Mouse (Mus musculus) liver, adult 2 months (tissue): ENCODE results near the gene Bsnd. TPM values are rescaled to one million over a fixed set of nuclear protein-coding genes. Genes with fewer than 3 reads are reported as not detected.

Source experiments
- DNase-seq: peaks from one replicate; pipeline ENCODE4 v3.0.0-alpha.2; 2011; ENCODE audit warnings: low read depth, low spot score; ENCODE audit errors: extremely low read depth
- H3K27ac ChIP-seq: fragments of 200-500 bp; replicated peaks from 2 replicates; pipeline ENCODE4 v1.5.1; 2012; ENCODE audit warnings: low read depth, mild to moderate bottlenecking, control low read depth, inconsistent platforms, low read length; ENCODE audit not compliant: insufficient read depth
- H3K27me3 ChIP-seq: fragments of 200-500 bp; 2 replicates; pipeline ENCODE4 v1.6.1; 2012; ENCODE audit warnings: mild to moderate bottlenecking, moderate library complexity, low read length, inconsistent platforms; ENCODE audit not compliant: control insufficient read depth, insufficient read depth
- H3K36me3 ChIP-seq: fragments of 200-500 bp; 2 replicates; pipeline ENCODE4 v1.6.1; 2012; ENCODE audit warnings: low read length, inconsistent platforms; ENCODE audit not compliant: control insufficient read depth, insufficient read depth
- H3K4me1 ChIP-seq: fragments of 200-500 bp; 2 replicates; pipeline ENCODE4 v1.6.1; 2011; ENCODE audit warnings: low read length; ENCODE audit not compliant: control insufficient read depth, insufficient read depth
- H3K4me3 ChIP-seq: fragments of 200-500 bp; 2 replicates; pipeline ENCODE4 v1.5.1; 2011; ENCODE audit warnings: low read depth, mild to moderate bottlenecking, control low read depth, low read length, moderate library complexity; ENCODE audit not compliant: insufficient read depth
- H3K79me2 ChIP-seq: fragments of 200-500 bp; 2 replicates; pipeline ENCODE4 v1.6.1; 2012; ENCODE audit warnings: inconsistent platforms, mild to moderate bottlenecking, low read length, moderate library complexity; ENCODE audit not compliant: control insufficient read depth, insufficient read depth
- H3K9ac ChIP-seq: fragments of 200-500 bp; 2 replicates; pipeline ENCODE4 v1.6.1; 2012; ENCODE audit warnings: low read depth, mild to moderate bottlenecking, control low read depth, inconsistent platforms, low read length
- CTCF ChIP-seq: fragments of 200-500 bp; IDR thresholded peaks from 2 replicates; pipeline ENCODE4 v1.5.1; 2011; ENCODE audit warnings: low read depth, low read length, control low read depth
- POLR2A ChIP-seq: fragments of 200-500 bp; IDR thresholded peaks from 2 replicates; pipeline ENCODE4 v1.6.1; 2011; ENCODE audit warnings: low read length, control low read depth; ENCODE audit not compliant: insufficient read depth; ENCODE audit errors: extremely low read depth
- WGBS: fragments of 180-500 bp; shearing (Covaris S2); methylation state at CpG from one replicate; pipeline ENCODE4 v1.1.7; 2018; 5-methylcytosine and 5-hydroxymethylcytosine counted together
- polyA plus RNA-seq: library from polyadenylated mRNA; depleted of rRNA; stranded (reverse); fragments of >200 nt; gene quantifications from 2 replicates; pipeline ENCODE4 v1.2.3, GENCODE M21; 2012
- total RNA-seq: library from RNA; depleted of rRNA; stranded (reverse); fragments of >200 nt; gene quantifications from 2 replicates; pipeline ENCODE4 v1.2.3, GENCODE M21; 2014

Bsnd gene
- total and polyA plus RNA-seq, 2 experiments: not detected

GRCm38 (mm10) chr4:106529375-106530112 is 37.5 kb upstream of the Bsnd start:
- Histone ChIP-seq H3K4me1 (peaks cover 9% of the 10 kb centered on the region), H3K36me3 (no peaks in the 10 kb centered on the region), H3K9ac (peak overlapping the region; percentile 48), H3K4me3 (0 out of 2 replicates have a peak overlapping the region, but pooled peaks have one; percentile 7), H3K79me2 (no peaks in the 10 kb centered on the region), H3K27me3 (no peaks in the 10 kb centered on the region), H3K27ac (no peak overlapping the region)
- WGBS: 8% methylated on average over 17 of the region's 17 CpGs
- peak; percentile 100 for TF ChIP-seq CTCF
- TF ChIP-seq POLR2A: no peak
- peak; percentile 81 for DNase-seq

GRCm38 (mm10) chr4:106527856-106528547 is 35.9 kb upstream of the Bsnd start:
- no peak for DNase-seq
- Histone ChIP-seq H3K27ac (no peak overlapping the region), H3K36me3 (no peaks in the 10 kb centered on the region), H3K79me2 (no peaks in the 10 kb centered on the region), H3K4me3 (no peak overlapping the region), H3K27me3 (no peaks in the 10 kb centered on the region), H3K9ac (no peak overlapping the region), H3K4me1 (peaks cover 9% of the 10 kb centered on the region)
- no peak for TF ChIP-seq CTCF
- TF ChIP-seq POLR2A: no peak
- WGBS: 73% methylated on average over 7 of the region's 7 CpGs

- TF ChIP-seq POLR2A: no peak
- no peak for TF ChIP-seq CTCF
- Histone ChIP-seq H3K4me3 (no peak overlapping the region), H3K4me1 (peaks cover 9% of the 10 kb centered on the region), H3K27me3 (no peaks in the 10 kb centered on the region), H3K79me2 (no peaks in the 10 kb centered on the region), H3K27ac (no peak overlapping the region), H3K36me3 (no peaks in the 10 kb centered on the region), H3K9ac (no peak overlapping the region)
- no peak for DNase-seq
- WGBS: 75% methylated on average over 2 of the region's 2 CpGs
Measured at GRCm38 (mm10) chr4:106525001-106525400, 32.9 kb upstream of the Bsnd start.

GRCm38 (mm10) chr4:106524131-106524530 is 32.0 kb upstream of the Bsnd start:
- Histone ChIP-seq H3K27ac (no peak overlapping the region), H3K36me3 (no peaks in the 10 kb centered on the region), H3K4me1 (peaks cover 3% of the 10 kb centered on the region), H3K79me2 (no peaks in the 10 kb centered on the region), H3K9ac (no peak overlapping the region), H3K27me3 (no peaks in the 10 kb centered on the region), H3K4me3 (no peak overlapping the region)
- TF ChIP-seq CTCF: no peak
- no peak for TF ChIP-seq POLR2A
- no peak for DNase-seq
- WGBS: 59% methylated on average over 2 of the region's 2 CpGs

GRCm38 (mm10) chr4:106522547-106522946 is 30.5 kb upstream of the Bsnd start:
- no peak for DNase-seq
- Histone ChIP-seq H3K4me3 (no peak overlapping the region), H3K27ac (no peak overlapping the region), H3K27me3 (no peaks in the 10 kb centered on the region), H3K79me2 (no peaks in the 10 kb centered on the region), H3K4me1 (no peaks in the 10 kb centered on the region), H3K36me3 (no peaks in the 10 kb centered on the region), H3K9ac (no peak overlapping the region)
- TF ChIP-seq CTCF (no peak), POLR2A (no peak)
- WGBS: 82% methylated on average over 3 of the region's 3 CpGs

GRCm38 (mm10) chr4:106514606-106515005 is 22.5 kb upstream of the Bsnd start:
- Histone ChIP-seq H3K79me2 (no peaks in the 10 kb centered on the region), H3K27me3 (no peaks in the 10 kb centered on the region), H3K27ac (no peak overlapping the region), H3K9ac (no peak overlapping the region), H3K36me3 (no peaks in the 10 kb centered on the region), H3K4me3 (no peak overlapping the region), H3K4me1 (no peaks in the 10 kb centered on the region)
- WGBS: 71% methylated on average over 6 of the region's 6 CpGs
- no peak for DNase-seq
- TF ChIP-seq CTCF (no peak), POLR2A (no peak)
